Mouse (Mus musculus): ENCODE measurements around the gene Crnkl1. TPM values are rescaled to one million over a fixed set of nuclear protein-coding genes. Genes with fewer than 3 reads are reported as not detected.

Gene Crnkl1
- 10 to 100 TPM; 11.2 to 15.0 TPM for total RNA-seq (2021)
- long read RNA-seq, experiment 1, transcript Crnkl1-201 (14 exons, 3,428 nt) = major isoform, 14 of 14 reads
- long read RNA-seq, experiment 1, partial matches to known transcripts = 0 of 14 reads
- long read RNA-seq, experiment 1, other reads (novel, unspliced or antisense) = 0 of 14 reads
- long read RNA-seq, experiment 2, transcript Crnkl1-201 (14 exons, 3,428 nt) = major isoform, 20 of 22 reads
- long read RNA-seq, experiment 2, partial matches to known transcripts = 2 of 22 reads
- long read RNA-seq, experiment 2, other reads (novel, unspliced or antisense) = 0 of 22 reads

DNA sequence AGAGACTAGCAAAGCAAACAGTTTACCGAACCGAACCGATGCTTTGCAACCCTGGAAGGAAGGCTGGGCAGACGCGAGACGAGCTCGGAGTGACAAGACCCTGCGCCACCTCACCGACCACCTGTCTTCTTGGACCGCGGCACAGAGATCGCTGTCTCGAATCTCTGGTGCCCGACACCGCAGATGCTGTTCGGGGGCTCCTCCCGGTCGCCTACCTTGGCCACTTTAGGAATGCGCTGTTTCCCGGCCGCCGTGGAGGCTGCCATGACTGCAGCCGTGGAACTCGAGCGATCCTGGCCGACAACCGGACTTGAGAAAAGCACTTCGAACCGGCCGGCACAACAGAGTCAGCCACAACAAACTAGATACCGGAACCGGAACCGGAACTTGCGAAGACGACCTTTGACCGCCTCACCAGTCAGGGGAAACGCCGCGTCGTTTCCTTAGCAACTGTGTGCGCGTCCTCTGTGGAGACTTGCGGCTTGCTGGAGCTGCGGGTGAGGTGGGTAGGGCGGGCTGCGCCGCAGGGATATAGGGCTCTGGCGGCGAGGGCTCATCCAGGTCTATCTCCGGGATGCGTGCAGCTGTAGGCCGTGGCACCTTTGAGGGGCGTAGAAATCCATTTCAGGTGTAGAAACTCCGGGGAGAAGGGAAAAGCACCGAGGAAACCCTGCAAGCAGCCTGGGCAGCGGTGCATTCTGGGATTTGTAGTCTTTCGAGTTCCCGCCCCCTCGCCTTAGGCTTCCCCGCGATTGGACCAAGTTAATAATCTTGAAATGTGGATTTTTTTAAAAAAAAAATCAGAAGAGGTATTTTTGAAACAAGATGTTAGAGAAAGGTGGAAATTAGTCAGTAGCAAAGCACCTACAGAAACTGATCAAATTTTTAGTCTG, at the start of gene Crnkl1, which contains the start of gene Cfap61:
Gene Crnkl1 (minus strand): TSS at position 676 of the 893 bp plus-strand sequence.
Gene Cfap61 (plus strand): TSS at position 446 of the 893 bp plus-strand sequence.
- intact Hi-C loops (cut with DNase I) = no loop called here
- peak; percentile 85 to 93 for DNase-seq

DNA sequence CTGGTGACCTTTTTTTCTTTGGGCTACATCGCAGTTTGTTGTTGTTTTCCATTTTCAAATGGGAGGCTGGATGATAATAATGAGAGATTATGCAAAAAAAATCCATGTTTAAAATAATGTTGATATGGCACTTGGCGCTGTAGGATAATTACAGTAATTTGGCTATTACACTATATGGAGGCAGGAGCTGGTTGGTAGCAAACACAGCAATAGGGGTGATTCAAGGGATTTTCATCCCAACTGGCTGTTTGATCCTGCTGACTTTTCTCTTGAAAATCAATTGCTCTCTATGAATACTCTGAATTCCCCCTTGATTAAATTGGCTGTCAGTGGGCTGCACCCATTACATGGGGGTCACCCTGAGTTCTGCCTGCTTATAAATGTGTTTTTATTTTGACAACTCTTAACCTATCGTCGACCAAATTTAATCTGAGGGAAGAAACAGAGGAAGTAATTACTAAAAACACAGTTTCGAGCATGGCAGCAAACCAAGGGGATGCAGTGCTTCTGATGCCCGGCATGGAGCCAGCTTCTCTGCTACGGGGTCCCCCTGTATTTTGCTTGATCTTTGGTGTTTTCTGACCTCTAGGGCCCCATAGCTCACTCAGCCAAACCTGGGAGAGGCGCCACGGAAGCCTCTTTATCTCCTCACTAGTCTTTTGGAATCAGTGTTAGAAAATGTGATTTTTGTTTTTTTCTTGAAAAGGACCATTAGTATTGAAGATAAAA, 47.7 kb upstream of the Crnkl1 start:
- intact Hi-C loops (cut with DNase I) = no loop called here
- DNase-seq = no peak

DNA sequence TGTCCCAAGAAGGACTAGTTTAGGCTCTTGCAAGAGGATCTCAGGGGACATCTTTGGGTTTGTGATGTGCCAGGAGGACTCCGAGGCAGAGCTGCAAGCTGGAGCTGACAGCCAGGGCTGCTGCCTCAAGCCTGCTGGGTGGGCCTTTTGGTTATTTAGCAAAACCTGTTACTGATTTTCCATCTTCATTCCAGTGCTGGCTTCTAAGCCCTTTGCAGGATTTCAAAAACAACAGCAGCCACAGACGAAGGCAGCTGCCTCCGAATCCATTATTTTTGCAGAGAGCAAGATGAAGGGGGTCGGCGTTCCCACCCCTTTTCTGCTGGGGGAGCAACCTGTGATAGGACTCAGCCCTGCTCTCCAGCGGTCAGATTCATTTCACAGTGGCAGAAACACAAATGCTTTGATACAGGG, 46.9 kb upstream of the Crnkl1 start:
- intact Hi-C loops (cut with DNase I) = no loop called here
- no peak for DNase-seq

DNA sequence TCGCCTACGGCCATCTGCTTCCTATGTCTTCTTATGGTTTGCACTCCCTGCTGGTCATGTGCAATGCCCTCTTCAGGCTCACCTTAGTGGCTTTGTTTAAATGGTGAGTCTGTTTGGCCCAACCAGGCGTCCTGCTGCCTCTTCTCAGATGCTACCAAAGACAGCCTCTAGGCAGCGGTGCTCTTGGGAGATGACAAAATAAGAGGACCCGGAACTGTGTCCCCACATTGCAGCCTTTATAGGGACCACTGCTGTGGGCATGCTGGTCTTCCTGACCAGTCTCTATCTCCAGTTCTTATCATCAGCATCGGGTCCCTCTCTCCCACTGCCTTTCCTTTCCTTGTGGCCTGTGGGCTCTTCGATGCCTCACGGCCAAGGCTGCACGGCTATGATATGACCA, 46.1 kb upstream of the Crnkl1 start:
- intact Hi-C loops (cut with DNase I) = no loop called here
- DNase-seq = no peak

DNA sequence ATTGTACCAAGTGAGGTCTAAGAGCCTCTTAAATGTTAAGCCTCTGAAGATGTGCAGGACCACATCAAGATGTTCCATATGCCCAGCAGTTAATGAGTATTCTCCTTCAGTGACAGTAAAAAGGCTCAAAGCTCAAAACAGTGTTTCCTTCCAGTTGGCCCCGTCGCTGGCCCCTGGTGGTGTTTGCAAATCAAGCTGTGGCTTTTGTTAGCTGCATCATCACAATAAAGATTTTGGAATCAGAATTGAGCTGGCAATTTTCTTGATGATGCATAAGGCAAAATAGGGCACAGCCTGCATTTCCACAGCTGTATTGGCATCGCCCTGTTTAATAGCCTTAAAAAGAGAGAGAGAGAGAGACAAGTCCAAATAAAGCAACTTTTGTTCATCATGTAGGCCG, 44.8 kb upstream of the Crnkl1 start:
- intact Hi-C loops (cut with DNase I) = no loop called here

DNA sequence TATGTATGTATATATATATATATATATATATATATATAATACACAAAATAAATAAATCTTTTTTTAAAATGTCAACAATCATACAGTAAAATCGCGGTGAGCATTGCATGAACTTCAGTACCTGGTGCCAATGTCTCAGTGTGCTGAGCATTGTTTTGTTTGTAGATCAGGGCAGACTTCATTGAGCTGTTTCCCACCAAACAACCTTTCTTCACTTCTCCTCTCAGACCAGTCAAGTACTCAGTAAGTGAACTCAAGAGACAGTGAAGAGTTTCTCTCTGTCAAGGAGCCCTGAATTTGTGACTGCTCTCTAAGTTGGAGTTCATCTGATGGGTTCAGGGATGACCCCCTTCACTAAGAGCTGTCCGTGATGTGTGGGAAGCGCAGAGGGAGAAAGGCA, 37.8 kb upstream of the Crnkl1 start:
- no peak for DNase-seq
- intact Hi-C loops (cut with DNase I) = no loop called here

More for the DNA sequence above, 44.8 kb upstream of the Crnkl1 start:
- no peak for DNase-seq

DNA sequence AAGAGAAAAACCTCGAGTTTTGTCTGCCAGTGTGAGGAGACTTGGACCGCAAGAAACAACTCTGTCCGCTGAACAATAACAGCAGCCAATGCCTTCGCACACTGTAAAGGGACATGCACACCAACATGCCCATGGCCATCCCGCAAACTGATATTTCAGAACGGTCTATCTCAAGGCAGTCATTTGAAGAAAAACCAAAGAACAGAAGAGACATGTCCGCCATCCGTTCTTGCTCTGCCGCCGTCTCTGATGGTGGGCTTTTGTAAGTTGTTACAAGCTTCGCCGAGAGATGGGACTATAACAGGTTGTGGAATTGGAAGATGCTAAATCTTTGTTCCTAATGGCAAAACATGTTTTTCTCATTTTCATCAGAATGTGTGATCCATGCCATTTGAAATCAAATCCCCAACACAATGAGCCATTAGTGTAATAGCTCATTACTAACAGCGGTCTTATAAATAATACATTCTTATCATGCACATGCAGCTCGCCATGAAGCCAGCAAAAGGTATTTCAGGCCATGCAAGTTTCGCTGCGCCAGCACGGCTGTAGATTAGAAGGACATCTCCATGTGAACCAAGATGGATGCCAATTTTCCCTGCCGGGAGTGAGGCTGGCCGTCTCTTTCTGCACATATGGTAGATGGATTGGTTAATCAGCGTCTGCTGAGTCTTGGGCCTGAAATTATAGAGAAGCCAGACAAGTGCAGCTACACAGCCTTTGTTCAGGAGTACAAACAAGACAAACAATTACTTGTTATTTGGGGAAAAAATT, 36.6 kb upstream of the Crnkl1 start:
- no peak for DNase-seq
- intact Hi-C loops (cut with DNase I) = no loop called here

DNA sequence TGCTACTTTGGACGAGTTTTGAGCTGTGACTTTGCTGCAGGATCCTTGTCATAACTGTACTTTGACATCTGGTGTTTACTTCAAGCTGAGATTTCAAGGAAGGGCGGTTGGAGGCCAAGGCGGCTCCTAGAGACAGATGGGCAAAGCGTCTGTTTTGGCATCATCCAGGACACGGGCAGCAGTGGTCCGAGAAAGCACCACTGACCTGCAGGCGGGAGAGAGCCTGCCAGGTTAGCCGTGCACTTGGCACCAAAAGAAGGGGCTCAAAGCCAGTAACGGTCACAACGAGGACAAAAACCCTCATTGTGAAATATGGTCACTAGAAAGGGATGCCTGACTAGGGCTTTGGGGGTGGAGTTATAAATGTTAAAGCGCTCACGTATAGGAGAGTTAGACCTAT, 35.9 kb upstream of the Crnkl1 start:
- intact Hi-C loops (cut with DNase I) = no loop called here
- DNase-seq = no peak

DNA sequence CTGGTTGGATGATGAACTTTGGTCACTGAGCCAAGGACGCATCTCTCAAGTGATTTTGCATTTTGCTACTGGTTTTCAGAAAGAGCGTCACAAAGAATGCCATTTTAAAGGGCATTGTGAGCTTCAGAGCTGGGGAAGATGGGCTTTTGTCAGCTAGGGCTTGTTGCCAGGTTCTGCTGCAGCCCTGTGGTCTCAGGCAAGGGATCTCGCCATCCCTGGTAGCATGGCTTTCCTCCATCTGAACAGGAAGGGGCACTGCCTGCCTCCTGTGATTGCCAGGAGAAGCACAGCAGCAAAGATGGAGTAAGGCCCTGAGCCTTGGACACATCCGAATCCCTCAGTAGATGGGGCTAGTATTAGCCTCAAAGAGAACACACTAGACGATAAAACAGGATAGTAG, 27.0 kb upstream of the Crnkl1 start:
- intact Hi-C loops (cut with DNase I) = no loop called here
- DNase-seq = no peak

DNA sequence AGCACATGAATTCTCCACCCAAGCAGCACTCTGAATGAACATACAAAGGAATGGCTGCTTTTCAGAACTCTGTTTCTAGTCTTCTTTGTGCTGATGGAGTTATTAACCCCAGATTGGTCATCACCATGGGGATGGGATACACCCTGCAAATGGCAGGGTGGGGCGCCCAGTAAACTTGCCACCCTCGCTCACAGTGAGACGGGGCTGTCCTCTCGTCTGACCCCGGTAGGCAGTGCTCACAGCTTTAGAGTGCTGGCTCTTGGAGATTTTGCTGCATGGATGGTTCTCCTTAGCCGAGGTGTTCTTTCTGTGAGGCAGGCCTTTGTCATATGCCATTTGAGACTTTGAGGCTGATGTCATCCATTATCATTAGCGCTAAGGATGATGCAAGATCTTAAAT, 23.7 kb upstream of the Crnkl1 start:
- DNase-seq = no peak
- intact Hi-C loops (cut with DNase I) = loop anchor here (2.0 to 10.0 kb wide), 2 partner anchors 256 to 456 kb away; no protein-coding TSS in a partner anchor

DNA sequence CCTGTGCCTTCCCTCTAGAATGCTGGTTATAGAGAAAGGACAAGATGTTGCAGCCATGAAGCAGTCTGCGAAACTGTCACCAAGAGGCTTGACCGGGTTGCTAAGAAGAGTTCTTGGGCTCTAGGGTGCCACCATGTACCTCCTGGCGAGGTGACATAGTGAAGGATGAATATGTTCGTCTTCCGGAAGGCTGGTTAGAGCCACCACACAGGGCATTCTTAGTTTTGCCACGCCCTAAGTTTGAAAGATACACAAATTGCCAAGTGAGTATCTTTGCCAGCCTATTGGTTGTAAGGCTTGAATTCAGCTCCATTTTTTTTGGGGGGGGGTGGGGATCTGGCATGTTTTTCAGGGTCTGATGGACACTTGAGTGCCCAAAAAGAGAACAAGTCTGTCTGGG, 23.3 kb upstream of the Crnkl1 start:
- DNase-seq = no peak
- intact Hi-C loops (cut with DNase I) = loop anchor here (2.0 to 10.0 kb wide), 2 partner anchors 257 to 457 kb away; no protein-coding TSS in a partner anchor

DNA sequence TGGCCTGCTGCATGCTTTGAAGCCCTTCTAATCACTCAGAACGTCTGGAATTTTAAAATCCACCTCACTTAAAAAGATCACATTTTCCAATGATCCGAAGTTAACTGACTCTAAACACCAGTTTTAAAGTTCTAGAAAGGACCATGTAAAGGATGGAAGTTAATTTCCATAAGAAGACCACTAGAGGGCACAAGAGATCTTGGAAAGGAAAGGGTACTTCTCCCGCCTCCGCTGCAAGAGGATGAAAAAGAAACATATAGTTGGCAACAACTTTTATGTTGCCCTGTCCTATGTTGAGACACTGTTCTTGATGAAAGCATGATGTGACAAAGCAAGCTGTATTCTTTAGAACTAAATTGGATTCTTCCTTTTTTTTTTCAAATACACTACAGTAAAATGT, 22.6 kb upstream of the Crnkl1 start:
- intact Hi-C loops (cut with DNase I) = loop anchor here (10.0 kb wide), 1 partner anchor 257 kb away; no protein-coding TSS in a partner anchor

DNA sequence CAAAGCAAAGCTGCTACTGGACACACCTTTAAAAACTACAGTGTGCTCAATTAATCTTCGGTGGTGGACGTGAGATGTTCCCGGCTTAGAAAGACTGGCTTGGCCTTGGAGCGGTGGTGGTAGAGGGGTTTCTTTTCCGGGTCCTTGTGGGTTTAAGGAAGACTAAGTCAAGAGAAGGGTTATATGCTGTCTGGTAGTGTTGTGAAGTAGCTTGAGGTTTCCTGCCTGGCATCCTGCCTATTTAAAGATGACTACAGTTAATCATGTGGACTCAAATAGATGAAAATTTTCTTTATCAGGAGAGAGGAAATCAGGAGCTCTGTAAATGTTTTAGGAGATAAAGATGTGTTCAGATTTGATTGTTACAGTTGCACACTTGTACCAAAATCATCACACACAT, 21.5 kb upstream of the Crnkl1 start:
- no peak for DNase-seq
- intact Hi-C loops (cut with DNase I) = loop anchor here (10.0 kb wide), 1 partner anchor 258 kb away; no protein-coding TSS in a partner anchor

More for the DNA sequence above, 22.6 kb upstream of the Crnkl1 start:
- DNase-seq = no peak

DNA sequence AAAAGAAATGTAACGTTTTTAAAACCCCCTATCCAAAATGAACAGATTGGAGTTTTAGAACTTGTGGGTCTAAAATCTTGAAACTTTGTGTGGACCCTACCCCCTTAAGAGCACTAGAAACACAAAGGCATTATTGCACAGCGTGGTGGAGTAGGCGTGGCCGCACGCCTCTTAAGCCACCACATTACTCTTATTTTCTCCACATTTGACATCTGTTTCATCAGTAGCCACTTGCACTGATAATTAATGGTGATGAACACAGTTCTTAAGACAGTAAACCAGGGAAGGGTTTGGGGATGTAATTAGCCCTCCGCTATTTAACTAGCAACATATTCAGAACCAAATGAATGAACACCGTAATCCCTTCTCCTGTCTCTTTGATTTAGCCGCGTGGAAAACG, 21.0 kb upstream of the Crnkl1 start:
- no peak for DNase-seq

DNA sequence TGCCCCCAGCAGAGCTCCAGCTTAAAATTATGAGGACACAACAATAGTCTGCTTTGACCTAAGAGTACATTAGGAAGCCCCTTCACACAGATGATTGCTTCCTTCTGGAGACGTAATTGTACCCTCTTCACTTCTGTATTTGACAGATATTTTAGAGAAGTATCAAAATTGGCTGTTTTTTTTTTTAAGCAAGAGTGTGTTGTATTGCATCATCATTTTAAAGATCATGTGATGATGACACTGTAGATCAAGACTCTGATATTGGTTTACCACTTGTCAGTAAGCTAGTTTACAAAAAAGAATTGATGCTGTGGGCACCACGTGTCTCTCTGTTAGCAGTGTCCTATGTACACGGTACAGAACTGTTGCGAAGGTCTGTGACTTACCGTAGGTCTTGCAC, 17.9 kb upstream of the Crnkl1 start:
- no peak for DNase-seq
- intact Hi-C loops (cut with DNase I) = loop anchor here (10.0 kb wide), 1 partner anchor 262 kb away; no protein-coding TSS in a partner anchor

More for the DNA sequence above, 21.0 kb upstream of the Crnkl1 start:
- intact Hi-C loops (cut with DNase I) = loop anchor here (10.0 kb wide), 1 partner anchor 259 kb away; no protein-coding TSS in a partner anchor

DNA sequence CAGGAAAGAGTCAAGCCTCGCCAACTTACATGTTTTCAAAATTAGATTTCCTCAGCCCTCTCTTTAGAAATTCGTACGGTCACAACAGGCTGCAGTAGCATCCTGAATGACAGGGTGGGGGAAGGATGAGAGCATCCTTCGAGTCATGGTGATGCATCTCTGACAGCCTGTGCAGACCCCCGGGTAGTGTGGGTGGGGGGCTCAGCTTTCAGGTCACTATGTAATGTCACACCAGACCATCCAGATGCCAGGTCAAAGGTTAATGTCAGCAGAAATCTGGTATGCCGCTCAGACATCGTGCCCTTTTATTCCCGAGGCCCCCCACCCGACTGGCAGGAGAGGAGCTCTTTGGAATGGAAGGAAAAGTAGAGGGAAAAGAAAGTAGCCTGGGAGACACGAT, 15.4 kb upstream of the Crnkl1 start:
- DNase-seq = no peak
- intact Hi-C loops (cut with DNase I) = loop anchor here (10.0 kb wide), 1 partner anchor 265 kb away; no protein-coding TSS in a partner anchor

DNA sequence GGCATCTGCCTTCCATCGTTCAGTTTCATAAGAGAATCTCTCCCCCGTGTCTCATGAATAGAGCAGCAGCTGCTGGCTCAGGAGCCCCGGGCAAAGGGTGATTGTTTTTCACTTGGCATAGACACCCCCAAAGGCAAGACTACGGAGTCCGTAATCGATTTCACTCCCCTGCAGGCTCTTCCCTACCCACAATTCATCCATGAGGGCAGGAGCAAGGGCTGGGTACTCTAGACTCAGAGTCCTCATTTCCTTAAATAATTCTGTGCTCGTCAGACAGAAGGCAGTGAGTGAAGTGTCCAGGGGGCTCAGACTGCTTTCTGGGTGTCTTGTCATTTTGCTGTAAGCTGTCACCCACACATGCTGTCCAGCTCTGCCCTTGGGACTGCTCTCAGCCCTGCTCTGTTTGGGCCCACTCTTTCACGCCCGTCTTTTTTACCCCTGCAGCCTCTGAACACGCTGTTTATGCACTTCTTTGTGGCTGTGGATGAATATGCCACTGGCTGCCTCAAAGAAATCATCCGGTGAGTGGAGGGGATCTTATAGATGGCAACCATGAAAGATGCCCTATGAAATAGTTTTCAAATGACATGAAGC, 14.8 kb upstream of the Crnkl1 start:
- intact Hi-C loops (cut with DNase I) = loop anchor here (10.0 kb wide), 1 partner anchor 265 kb away; no protein-coding TSS in a partner anchor
- DNase-seq = no peak

DNA sequence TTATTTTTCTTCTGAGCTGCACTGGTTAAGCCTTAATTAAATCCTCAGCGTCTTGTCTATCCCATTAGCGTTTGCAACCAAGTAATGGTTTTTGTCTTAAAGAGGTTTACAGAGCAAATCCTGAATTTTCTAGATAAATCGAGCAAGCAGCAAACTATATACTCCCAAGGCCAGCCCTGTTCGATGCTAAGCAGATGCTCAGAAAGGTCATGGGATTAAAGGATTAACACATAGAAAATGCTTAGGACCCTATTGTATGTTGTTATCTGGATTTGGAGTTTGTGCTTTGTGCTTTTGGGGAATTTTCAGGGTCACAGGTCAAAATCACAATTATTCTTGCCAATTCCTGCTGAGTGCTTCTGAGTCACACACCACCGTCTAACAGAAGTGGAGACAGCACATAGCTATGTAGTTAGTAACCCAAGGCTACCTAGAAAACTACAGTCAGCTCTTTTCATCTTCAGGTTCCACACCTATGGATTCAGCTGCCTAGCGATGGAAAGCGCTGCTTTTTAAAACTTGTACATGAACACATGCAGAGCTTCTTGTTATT, 13.7 kb upstream of the Crnkl1 start:
- intact Hi-C loops (cut with DNase I) = no loop called here
- DNase-seq = no peak

DNA sequence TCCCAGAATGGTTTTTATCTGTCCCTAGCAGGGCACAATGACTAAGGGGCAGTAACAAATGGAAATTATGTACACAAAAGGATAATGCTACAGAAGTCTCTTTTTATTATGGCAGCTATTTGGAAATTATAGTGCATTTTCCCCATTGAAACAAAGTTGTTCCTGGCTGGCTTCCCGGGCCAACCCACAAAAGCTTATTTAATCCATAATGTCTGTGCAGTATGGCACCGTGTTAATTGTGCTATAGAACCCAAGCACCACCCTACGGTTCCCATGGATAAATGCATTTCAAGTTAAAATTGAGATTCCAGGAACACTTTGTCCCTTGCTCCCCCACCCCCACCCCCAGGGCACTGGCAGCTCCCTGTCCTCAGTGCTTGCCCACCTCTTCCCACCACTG, 9.5 kb upstream of the Crnkl1 start:
- intact Hi-C loops (cut with DNase I) = no loop called here
- DNase-seq = no peak
